Mouse (Mus musculus): ENCODE measurements around the gene Cebpz.

Gene Cebpz

DNA sequence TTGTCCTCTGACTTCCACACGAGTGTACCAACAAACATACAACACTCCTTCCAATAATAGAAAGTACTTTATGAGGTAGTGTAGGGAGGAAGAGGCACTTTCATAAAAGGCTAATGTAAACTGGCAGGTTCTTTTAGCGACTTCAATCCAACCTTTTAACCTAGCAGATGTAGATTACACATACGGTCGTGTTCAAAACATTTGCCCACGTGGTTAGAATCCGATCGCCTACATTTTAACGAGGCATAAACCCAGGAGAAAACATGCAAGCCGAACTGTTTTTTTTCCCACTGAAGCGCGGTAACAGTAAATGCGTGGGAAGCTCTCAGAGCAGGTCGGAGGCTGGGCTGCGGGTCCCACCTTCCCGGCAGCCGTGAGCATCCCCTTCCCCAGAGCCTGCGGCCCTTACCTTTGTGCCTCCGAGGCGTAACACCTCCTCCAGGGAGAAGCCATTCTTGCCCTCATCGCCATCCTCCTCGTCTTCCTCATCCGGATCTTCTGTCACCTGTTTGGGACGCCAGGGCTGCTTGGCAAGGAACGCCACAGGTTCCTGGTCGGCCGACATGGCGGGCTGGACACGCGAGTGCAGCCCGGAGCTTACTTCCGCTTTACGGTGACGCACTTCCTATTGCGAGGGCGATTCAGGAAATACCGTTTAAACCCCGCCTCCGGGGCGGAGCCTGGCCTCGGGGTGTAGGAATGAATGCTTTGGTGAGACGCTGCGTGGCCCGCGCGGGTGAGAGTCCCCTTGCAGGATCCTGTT is at the start of gene Cebpz, which contains the start of gene Ndufaf7:
Gene Cebpz (minus strand): TSS at position 601 of the 763 bp plus-strand sequence.
Gene Ndufaf7 (plus strand): TSS at position 671 of the 763 bp plus-strand sequence.
- peak; percentile 99 for DNase-seq (ENCODE audit: low spot score)

GRCm38 (mm10) chr17:78983736-78984135 is 46.9 kb upstream of the Cebpz start:
- DNase-seq (ENCODE audit: low spot score), result no peak

- DNase-seq (ENCODE audit: low spot score), result no peak
These were observed 46.3 kb upstream of the Cebpz start for GRCm38 (mm10) chr17:78983166-78983565.

GRCm38 (mm10) chr17:78968500-78968899 is 31.6 kb upstream of the Cebpz start:
- no peak for DNase-seq (ENCODE audit: low spot score)

DNA sequence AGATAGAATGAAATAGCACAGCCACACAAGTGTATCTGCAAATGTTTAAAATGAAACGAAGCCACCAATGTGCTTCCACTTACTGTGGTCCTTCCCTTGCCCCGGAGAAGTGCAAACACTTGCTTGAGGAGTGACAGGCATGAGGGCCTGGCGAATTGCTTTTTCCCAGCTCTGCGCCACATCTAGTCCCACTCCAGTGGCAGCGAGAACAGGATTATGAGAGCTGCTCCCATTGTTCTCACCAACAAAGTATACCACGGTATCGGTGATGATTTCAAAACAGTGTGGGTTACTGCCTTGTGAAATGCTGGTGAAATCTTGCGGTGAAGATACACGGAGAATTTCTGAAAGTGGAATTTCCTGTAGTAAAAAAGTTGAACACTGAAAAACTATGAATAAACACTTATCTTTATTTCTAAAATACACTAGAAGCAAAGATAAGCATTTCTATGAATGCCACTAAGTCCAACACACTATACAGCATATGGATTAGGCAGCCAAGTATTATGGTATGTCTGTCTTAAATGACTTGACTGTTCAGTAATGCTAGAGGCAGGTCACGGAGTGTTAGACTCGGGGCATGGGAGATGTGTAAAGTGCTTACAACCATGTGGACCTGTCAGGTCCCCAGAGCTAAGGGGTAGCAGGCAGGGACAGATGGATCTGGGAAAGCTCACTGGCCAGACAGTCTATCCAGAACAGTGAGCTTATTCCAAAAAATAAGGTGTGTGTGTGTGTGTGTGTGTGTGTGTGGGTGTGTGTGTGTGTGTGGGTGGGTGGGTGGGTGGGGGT is 29.4 kb upstream of the Cebpz start:
- DNase-seq (ENCODE audit: low spot score), result no peak

- no peak for DNase-seq (ENCODE audit: low spot score)
These were observed 27.5 kb upstream of the Cebpz start for GRCm38 (mm10) chr17:78964387-78964786.

DNA sequence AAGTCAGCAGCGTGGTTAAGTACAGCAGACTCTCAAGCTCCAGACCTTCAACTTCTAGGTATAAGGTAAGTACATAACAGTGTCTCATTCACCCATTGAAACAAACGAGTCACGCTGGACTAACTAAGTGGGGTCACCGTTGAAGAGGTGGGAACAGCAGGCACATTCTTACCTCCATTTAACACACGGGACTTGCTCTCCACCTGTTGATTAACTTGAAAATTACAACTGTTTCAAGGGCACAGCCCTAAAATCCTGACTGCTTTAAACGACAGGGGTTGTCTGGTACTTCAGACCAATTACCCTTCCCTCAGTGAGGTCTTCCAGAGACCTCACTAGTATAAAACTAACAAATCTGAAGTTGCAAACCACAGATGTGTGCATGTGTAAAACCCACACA is 22.6 kb upstream of the Cebpz start:
- DNase-seq (ENCODE audit: low spot score), result no peak

DNA sequence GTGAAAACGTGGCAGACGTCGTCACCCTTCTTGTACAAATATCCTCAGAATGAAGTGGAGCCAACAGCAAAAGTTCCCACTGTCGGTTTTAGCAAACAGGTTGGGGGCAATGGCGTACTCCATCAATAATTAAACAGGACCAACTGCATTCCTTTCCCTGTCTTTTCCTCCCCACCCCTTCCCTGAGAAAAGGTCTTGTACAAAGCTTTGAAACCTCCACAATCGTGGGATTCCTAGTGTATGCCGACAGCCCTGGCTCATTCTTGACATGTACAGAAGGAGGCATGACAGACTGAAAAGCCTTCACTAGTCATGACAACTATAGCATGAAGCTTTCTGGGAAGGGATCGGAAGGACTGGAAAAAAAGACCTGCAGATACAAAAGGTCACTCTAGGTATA is 16.4 kb upstream of the Cebpz start:
- no peak for DNase-seq (ENCODE audit: low spot score)

- DNase-seq (ENCODE audit: low spot score), result no peak
These were observed 15.2 kb upstream of the Cebpz start for GRCm38 (mm10) chr17:78952070-78952469.

GRCm38 (mm10) chr17:78951225-78951624 is 14.4 kb upstream of the Cebpz start:
- DNase-seq (ENCODE audit: low spot score), result no peak

GRCm38 (mm10) chr17:78942579-78942978 is 5.7 kb upstream of the Cebpz start:
- no peak for DNase-seq (ENCODE audit: low spot score)

DNA sequence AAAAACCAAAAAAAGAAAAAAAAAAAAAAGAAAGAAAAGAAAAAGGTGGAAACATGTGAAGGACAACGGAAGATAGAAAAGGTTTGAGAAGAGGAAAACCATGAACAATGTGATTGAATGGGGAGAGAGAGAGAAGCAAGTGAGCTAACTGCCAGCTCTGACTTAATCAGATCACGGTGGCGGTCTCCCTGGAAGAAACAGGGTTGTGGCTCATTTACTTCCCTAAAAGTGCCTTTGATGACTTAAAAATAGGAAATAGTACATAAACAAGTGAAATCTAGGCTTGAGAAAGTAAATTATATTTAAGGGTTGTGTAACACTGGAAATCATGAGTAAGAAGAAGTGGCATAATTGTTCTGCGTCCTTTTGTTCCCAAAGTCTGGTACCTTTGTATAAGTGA is 2.1 kb upstream of the Cebpz start:
- DNase-seq (ENCODE audit: low spot score), result no peak

DNA sequence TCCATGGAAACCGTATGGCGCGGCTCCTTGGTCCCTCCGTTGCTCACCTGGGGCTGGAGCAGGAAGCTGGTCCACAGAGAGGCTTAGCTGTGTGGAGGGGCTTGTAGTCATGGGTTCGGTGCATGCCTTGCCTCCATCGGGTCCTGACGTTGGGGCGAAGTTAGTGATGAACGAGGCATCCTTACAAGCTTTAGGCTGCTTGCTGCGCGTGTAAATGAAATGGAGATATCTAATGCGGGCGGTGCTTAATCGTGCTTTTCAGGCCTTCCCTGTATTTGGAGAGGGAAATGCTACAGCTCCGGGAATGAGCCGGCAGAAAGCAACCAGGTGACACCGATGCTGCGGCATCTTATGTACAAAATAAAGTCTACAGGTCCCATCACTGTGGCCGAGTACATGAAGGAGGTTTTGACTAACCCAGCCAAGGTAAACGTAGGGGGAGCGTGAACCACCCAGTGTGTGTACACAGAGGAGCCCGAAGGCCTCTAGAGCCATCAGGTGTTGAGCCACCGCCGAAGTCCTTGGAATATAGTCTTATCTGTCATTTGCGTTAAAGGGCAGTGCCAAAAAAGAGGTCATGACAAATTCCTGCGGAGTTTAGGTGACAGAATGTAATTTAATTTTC is 475 bp upstream of the Cebpz start:
- no peak for DNase-seq (ENCODE audit: low spot score)

DNA sequence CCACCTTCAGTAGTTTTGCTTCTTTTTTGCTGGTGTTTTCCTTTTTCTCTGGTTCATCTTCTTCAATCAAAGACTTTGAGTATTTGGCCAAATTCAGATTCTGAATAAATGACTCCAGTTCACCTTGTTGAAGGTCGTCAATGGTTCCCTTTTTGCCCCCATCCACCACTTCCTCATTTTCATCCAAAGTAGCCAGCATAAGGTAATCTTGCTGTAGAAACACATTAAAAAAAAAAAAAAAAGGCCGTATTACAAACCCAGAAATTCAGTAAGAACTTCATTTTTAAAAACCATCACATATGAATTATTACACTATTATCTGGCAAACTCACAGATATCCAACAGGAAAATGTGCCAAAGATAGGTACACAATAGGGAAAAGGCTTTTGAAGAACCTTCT is 1.0 kb downstream of the Cebpz start:
- DNase-seq (ENCODE audit: low spot score), result no peak

GRCm38 (mm10) chr17:78917696-78918095 is 19.2 kb downstream of the Cebpz start:
- no peak for DNase-seq (ENCODE audit: low spot score)

- no peak for DNase-seq (ENCODE audit: low spot score)
These were observed 20.0 kb downstream of the Cebpz start for GRCm38 (mm10) chr17:78916899-78917298.

DNA sequence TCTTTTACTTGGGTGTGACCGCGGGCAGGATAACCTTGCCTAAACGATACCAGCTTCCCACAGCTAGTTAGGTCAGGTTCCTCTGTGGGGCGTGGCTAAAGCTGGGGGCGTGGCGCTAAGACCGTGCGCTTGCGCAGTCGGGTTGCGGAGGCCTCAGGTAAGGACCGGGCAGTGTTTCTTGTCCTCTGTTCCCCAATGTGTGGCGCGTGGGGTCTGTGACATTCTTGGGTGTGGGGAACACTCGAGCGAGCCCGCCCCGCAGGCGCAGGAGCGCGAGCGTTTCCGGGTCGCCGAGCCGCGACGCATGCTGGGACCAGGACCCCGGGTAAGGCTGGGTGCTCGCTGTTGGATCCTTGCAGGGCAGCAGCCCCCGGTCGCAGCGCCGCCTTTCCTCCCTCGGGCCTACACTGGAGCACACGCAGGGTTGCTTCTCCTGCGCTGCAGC is 20.5 kb downstream of the Cebpz start, which contains the start of gene Cebpzos:
Gene Cebpzos (plus strand): TSS at position 132 of the 445 bp plus-strand sequence.
- peak; percentile 92 for DNase-seq (ENCODE audit: low spot score)

GRCm38 (mm10) chr17:78915772-78916171 is 21.1 kb downstream of the Cebpz start:
- peak; percentile 26 for DNase-seq (ENCODE audit: low spot score)

DNA sequence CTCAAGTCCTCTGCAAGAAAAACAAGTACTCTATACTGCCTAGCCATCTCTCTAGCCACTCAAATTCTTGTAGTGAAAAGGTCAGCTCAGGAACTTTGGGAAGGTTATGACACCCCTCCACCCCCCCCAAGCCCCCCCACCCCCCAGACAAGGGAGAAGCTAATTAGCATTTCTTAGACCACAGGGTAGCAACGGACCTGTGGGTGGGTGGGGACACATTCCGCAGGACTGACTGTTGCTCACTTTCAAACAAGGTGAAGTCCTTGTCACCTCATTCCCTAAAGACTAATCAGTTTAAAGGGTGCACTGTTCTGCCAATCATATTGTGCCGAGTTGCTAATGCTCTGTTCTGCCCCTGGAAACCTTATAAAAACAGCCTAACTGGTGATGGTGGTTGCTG is 22.9 kb downstream of the Cebpz start:
- DNase-seq (ENCODE audit: low spot score), result no peak

- no peak for DNase-seq (ENCODE audit: low spot score)
These were observed 24.0 kb downstream of the Cebpz start for GRCm38 (mm10) chr17:78912861-78913281.

- DNase-seq (ENCODE audit: low spot score), result no peak
These were observed 27.5 kb downstream of the Cebpz start for GRCm38 (mm10) chr17:78909374-78909773.

GRCm38 (mm10) chr17:78906892-78907291 is 30.0 kb downstream of the Cebpz start, which contains the start of gene Sult6b1:
Sult6b1 (minus strand) TSS chr17:78906992.
- no peak for DNase-seq (ENCODE audit: low spot score)
